Mouse (Mus musculus) heart, adult 9 months (tissue): Measurements from ENCODE around the gene Sh3bp4.

Experiments used
- DNase-seq, 2 experiments: peaks; one replicate each; pipeline ENCODE4 v3.0.0; 2022; ENCODE audit warnings: low spot score in 2 of 2

The Sh3bp4 gene

GRCm38 (mm10) chr1:89070103-89070700 lies at the start of gene Sh3bp4:
Sh3bp4 (plus strand) TSS chr1:89070415.
- peak; percentile 99 for DNase-seq

DNA sequence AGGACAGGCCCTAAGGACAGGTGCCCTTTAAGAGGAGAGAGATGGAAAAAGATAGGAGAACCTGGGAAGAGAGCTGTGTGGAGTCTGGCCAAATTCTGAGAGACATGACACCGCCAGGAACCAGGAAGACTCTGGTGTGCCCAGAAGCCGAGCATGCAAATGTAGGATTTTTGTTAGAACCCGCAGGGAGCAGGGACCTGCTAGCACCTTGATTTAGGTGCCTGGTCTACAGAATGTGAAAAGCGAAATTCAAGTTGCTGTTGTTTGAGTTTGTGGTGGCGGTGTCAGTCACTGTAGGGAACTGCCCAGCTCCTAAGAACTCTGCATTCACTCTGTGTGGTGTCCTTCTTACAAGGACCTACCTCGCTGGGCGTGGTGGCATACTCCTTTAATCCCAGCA lies 47.2 kb upstream of the Sh3bp4 start:
- DNase-seq, result no peak

- no peak for DNase-seq
Observed at GRCm38 (mm10) chr1:89024696-89025612, 45.3 kb upstream of the Sh3bp4 start.

- DNase-seq, result no peak
Observed at GRCm38 (mm10) chr1:89026040-89026439, 44.2 kb upstream of the Sh3bp4 start.

GRCm38 (mm10) chr1:89029136-89029927 lies 40.9 kb upstream of the Sh3bp4 start:
- DNase-seq, result no peak

GRCm38 (mm10) chr1:89033661-89034060 lies 36.6 kb upstream of the Sh3bp4 start:
- no peak for DNase-seq

DNA sequence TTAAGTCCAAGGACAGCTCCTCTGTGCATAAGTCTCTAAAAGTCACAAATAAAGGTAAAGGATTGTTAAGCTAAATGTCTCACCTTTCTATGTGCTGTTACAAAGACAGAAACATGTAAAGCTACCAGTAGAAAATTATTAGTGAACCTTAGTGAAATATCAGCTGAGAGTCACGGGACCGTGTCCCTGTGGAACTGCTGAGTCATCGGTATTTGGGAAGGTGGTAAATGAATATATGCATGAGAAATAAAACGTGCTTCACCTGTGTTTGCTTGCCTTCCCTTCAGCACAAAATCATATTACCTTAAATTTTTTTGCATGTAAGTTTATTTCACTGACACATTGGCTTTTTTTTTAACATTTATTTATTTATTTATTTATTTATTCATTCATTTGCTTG lies 36.2 kb upstream of the Sh3bp4 start:
- DNase-seq, result no peak

GRCm38 (mm10) chr1:89035115-89035514 lies 35.1 kb upstream of the Sh3bp4 start:
- DNase-seq, result no peak

DNA sequence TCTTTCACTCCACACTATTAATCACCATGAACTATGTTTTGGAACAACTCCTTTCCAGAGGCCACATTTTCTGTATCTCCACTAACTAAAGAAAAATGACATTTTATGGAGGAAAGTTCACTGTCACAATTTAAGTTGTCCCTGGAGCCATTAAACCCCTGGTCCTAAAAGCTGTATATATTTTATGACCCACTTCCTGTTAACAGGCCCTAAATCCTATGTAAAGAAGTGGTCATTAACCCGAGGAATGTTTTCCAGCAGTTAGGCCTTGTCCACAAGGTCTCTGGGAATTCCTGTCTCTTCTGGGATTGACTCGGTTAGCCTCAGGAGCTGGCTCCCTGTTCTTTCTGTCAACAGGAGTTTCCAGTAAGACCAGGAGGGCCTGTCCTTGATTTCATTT lies 30.4 kb upstream of the Sh3bp4 start:
- no peak for DNase-seq

DNA sequence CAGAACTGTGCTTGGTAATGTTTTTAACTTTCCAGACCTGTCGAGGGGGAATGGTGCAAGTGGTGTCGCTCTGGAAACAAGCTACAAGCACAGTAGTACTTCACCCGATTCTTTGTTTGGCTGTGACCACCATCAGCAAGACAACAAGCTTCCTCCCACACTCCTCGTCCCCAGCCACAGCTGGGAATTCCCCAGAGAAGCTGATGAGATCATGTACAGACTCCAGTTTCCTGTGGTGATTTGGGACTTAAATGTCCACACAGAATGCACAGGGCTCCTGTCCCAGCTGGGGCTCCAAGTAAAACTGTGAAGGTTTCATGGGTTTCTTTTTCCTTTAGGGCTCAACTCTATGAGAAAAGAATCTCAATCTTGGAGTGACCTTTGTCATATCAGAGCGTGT lies 28.9 kb upstream of the Sh3bp4 start:
- peak; percentile 78 to 86 for DNase-seq

DNA sequence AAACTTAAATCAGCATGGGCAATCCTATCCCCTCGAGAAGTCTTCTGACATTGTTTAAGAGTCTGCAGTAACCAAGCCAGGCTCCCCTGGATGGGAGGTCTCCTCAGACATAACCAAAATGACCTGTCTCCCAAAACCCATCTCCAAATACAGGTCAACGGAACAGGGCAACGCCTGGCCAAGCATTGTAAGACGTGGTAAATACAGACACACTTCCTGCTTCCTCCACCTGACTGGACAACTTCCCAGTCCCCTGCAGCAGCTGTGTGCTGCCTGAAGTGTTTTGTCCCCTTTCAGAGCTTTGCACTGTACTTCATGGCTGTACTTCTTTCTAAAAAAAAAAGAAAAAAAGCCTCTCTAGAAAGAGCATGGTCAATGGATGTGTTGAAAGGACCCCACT lies 28.1 kb upstream of the Sh3bp4 start:
- peak in 1 of 2 experiments; percentile 33 for DNase-seq

DNA sequence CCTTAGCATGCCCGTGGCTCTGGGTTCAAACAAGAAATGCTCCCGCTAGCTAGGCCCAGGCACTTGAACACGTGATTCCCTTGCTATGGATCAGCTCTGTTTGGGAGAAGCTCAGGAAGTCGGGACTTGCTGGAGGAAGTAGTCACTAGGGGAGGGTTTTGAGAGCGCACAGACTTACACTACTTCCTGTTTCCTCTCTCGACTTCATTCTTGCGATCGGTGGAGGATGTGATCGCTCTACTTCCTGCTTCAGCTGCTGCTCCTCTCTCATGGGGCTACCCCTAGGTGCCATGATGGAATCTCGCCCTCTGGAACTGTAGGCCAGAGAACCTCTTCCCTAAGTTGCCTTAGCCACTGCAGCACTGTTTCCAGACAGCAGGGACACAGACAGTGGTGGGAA lies 27.3 kb upstream of the Sh3bp4 start:
- peak in 1 of 2 experiments; percentile 37 for DNase-seq

GRCm38 (mm10) chr1:89045403-89045802 lies 24.8 kb upstream of the Sh3bp4 start:
- DNase-seq, result no peak

DNA sequence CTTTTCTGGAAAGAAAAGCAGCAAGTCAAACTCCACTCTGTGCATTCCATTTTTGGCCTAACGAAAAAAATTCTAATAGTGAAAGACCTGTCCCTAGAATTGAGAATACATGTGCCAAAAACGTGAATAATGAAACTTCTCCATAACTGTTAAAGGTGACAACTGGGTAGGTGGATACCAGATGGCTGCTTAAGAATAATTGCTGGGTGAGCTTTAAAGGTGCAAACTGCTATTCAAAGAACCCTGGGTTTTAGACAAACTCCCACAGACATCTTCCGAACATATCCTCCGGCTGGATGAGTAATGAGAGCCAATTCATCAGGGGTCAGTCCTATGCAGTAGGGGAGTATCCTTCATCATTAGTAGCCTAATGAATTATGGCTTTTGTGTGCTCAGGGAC lies 20.7 kb upstream of the Sh3bp4 start:
- DNase-seq, result no peak

DNA sequence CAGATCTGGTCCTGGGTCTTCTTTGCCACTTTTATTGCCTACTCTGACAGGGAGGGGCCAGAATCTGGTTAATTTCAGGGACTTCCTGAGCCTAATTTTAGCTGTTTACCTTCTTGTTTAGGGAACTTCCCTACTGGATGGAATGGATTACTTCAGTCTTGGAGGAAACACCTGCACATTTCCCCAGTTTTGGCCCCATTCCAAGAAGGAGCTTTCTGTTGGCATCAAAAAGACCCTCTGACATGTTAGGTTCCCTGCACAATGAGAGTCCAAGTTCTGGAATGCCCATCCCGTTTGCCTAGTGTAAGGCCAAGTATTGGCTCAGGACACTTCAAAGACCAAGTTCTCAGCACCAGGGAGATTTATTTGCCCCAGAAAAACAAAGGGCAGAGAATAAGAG lies 14.0 kb upstream of the Sh3bp4 start:
- DNase-seq, result no peak

DNA sequence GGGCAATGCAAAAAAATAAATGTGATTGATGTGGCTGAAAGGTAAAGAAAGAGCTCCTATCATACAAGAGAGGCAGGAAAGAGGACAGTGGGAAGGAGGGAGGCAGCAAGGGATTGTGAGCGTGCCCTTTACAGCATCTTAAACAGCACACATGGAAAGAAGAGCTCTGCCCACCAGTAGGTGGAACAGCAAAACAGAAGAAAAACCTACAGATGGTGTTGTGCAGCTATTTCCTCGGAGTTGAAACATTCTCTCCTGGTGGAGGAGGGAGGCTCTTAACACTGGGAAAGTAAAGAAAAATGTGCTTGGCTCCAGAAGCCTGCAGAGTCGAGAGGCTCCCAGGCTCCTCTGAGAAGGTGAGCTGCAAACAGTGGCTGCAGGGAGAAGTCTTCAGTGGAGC lies 12.8 kb upstream of the Sh3bp4 start:
- DNase-seq, result no peak

DNA sequence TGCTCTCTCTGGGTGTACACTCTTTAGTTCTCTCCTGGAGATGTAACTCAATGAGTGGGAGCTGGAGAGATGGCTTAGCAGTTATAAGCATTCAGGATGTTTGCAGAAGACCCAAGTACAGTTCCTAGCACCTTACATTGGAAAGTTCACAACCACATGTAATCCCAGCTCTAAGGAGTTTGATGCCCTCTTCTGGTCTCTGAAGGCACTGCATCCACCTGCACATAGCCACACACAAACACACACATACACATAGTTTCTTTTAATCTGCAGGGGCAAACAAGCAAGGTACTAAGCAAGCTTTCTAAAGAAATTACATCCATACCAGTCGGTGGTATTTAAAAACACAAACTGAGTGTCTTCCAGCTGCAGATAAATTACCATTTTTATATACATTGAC lies 12.2 kb upstream of the Sh3bp4 start:
- no peak for DNase-seq

- peak; percentile 61 to 74 for DNase-seq
Observed at GRCm38 (mm10) chr1:89062977-89063376, 7.2 kb upstream of the Sh3bp4 start.

- DNase-seq, result no peak
Observed at GRCm38 (mm10) chr1:89063800-89064199, 6.4 kb upstream of the Sh3bp4 start.

DNA sequence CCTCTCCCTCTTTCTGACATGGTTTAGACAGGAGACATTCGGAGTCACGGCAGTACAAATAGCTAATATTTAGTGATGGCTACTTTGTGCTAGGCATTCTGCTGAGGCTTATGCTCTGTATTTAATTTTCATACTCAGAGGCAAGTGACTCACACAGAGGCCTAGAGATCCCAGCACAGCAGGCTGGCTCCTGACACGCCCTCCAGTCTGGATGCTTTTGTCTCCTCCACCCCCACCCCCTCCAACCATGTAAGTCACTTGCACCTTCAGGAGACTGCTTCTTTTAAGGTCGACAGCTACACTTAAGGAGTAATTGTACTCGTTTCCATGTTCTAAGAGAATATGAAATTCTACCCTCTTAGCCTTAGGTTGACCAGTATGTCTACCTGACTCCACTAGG lies 1.4 kb upstream of the Sh3bp4 start:
- DNase-seq, result no peak

DNA sequence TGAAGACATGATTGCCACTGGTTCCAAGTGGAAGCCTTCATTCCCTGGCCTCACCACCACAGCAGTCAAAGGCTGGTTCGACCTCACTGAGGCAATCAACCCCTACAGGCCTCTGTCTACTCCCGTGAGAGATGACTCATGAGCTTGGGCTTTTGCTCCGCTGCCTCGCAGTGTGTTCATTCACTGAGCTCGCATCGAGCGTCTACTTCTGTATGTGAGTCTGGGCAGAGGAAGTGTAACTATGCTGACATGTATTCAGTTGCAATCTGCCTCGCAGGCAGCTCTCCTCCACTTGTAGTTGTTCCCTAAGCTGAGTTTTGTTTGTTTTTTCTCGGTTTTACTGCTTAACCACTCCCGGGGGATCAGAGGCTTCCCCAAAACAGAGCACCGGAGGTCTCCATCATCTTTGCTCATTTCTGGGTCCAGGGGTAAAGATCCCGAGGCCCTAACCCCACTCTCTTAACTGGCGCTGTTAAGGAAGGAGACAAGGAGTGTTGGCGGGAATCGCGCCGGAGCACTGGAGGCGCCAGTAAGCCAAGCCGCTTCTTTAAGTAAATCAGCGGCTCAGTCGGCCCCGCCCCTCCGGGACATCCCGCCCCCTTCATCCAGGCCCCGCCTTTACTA lies 624 bp upstream of the Sh3bp4 start:
- peak; percentile 69 to 74 for DNase-seq

DNA sequence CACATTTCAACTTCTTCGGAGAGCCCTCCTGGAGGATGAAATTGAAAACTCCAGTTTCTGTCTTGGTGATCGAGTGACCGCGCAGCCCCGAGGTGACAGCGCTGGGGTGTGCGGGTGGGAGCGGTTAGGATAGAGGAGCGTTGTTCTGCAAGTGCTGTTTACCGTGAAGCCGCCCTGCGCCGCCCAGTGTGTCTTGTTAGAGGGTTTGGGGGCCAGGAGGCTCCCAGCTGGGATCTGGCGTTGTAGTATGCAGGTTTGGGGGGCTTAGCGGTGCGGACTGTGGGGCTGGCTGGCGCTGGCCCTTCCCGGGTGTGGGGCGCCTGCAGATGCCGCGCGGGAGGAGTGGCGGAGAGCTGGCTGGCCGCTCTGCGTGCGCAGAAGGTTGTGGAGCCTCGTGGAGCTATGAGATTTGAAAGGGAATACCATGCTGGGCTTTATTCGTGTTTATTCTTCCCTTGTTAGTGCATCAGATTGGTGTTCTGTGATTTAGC lies 701 bp downstream of the Sh3bp4 start:
- peak in 1 of 2 experiments; percentile 38 for DNase-seq
